25 mouse cellular contexts compared by ENCODE assay signal in genomic region chr5:106491771-106492170, GRCm38 (mm10). TPM values are rescaled to one million over a fixed set of nuclear protein-coding genes. Genes with fewer than 3 reads are reported as not detected.
"Had no signal": no experiment of that assay in that cellular context is flagged by ENCODE, and none has a peak within 500 bp of the region (broad histone marks: within the 10 kb centered on the region; RNA-seq: fewer than 3 reads in every experiment).

No protein-coding gene starts in this region.

- DNase-seq: kidney, adult 2 months; kidney, postnatal 25 days; layer of hippocampus, adult 9-11 months; liver, embryonic 13.5 days; lung, adult 2 months; right cerebral cortex, adult 18-20 months; right cerebral cortex, postnatal 14 days; spleen, adult 18-20 months; thymus, adult 18-20 months; thymus, postnatal 36 days had no signal

- H3K9me3 ChIP-seq: liver, embryonic 13.5 days; midbrain, embryonic 10.5 days; neural tube, embryonic 12.5 days; neural tube, embryonic 15.5 days had no signal

- H3K4me1 ChIP-seq: liver, embryonic 13.5 days; neural tube, embryonic 12.5 days; neural tube, embryonic 15.5 days had no signal

- H3K27me3 ChIP-seq: liver, embryonic 13.5 days; neural tube, embryonic 12.5 days had no signal

- H3K27ac ChIP-seq: kidney, postnatal 0 days; layer of hippocampus, adult 2 months; liver, embryonic 13.5 days; macrophage; midbrain, embryonic 10.5 days; neural tube, embryonic 12.5 days; neural tube, embryonic 15.5 days had no signal

- H3K4me3 ChIP-seq: layer of hippocampus, adult 2 months; liver, embryonic 13.5 days; midbrain, embryonic 10.5 days; neural tube, embryonic 12.5 days; neural tube, embryonic 15.5 days had no signal

- H3K36me3 ChIP-seq: liver, embryonic 13.5 days; midbrain, embryonic 10.5 days; neural tube, embryonic 12.5 days; neural tube, embryonic 15.5 days had no signal

- H3K9ac ChIP-seq: liver, embryonic 13.5 days; neural tube, embryonic 12.5 days; neural tube, embryonic 15.5 days had no signal

- H3K4me2 ChIP-seq: liver, embryonic 13.5 days; neural tube, embryonic 12.5 days; neural tube, embryonic 15.5 days had no signal

RNA-seq across cellular contexts. Expression of gene Barhl2, which starts 33.8 kb away (rescaled TPM):
- total RNA-seq: layer of hippocampus, adult 2 months; liver, adult 2 months; megakaryocyte, adult 5-6 weeks had no signal
- polyA plus RNA-seq: kidney, adult 2 months; kidney, embryonic 14.5 days; kidney, postnatal 0 days; large intestine, adult 2 months; limb, embryonic 11.5 days; liver, adult 2 months; liver, embryonic 13.5 days; liver, embryonic 16.5 days; lung, adult 2 months; lung, embryonic 16.5 days; macrophage; stomach, embryonic 16.5 days; urinary bladder, adult 2 months had no signal
